Mouse (Mus musculus): Measurements from ENCODE around the gene Gm10322.

- no peak for TF ChIP-seq CTCF (IDR thresholded peaks at IDR 0.05; ENCODE audit: low read depth)
- TF ChIP-seq EP300 (IDR thresholded peaks at IDR 0.05; ENCODE audit: low read depth): peak; percentile 56; the same call in 1 of the 2 replicates
These were observed 10.9 kb upstream of the Gm10322 start for GRCm38 (mm10) chr10:59604879-59605464.

Data from liver, postnatal 0 days (tissue).